8 mouse cellular contexts compared by ENCODE assay signal in the genomic region with DNA sequence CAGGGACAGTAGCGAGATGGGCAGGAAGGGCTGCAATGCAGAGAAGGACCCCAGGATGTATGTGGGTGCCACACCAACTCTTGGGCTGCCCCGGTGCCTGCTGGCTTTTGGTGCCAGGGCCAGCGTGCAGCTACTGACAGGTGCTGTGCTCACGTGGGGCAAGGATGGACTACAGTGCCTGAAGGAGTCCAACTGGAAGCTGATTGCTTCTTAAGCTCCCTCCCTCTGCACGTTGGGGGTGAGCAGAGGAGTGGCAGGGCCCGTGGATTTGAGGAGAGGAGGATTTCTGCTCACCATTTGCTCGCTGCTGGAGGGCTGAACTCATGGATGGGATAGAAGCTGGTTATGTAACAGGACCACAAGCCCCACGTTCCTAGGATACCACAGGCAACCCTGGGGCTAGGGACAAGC. TPM values are rescaled to one million over a fixed set of nuclear protein-coding genes. Genes with fewer than 3 reads are reported as not detected.
DNase-seq lines count a peak whose midpoint lies in the region; ATAC-seq and TF ChIP-seq lines count a peak whose summit lies in the region.

No protein-coding gene starts in this region.

- peaks cover 18% of the 10 kb centered on the region for H3K4me1 ChIP-seq in hindbrain, postnatal 0 days (ENCODE audit: insufficient read depth, low read length)
- peaks cover 51% of the 10 kb centered on the region for H3K4me1 ChIP-seq in liver, embryonic 12.5 days
- peaks cover 34% of the 10 kb centered on the region for H3K4me1 ChIP-seq in neural tube, embryonic 15.5 days

- peak overlapping the region; percentile 48 for H3K9ac ChIP-seq in hindbrain, postnatal 0 days (replicated peaks; ENCODE audit: low read length)
- H3K9ac ChIP-seq in liver, embryonic 12.5 days = peak overlapping the region; percentile 56
- peak overlapping the region; percentile 43 for H3K9ac ChIP-seq in neural tube, embryonic 15.5 days (replicated peaks)

- no peaks in the 10 kb centered on the region for H3K27me3 ChIP-seq in hindbrain, postnatal 0 days (ENCODE audit: insufficient read depth, low read length)
- no peaks in the 10 kb centered on the region for H3K27me3 ChIP-seq in liver, embryonic 12.5 days (replicated peaks)
- H3K27me3 ChIP-seq in neural tube, embryonic 15.5 days (replicated peaks) = no peaks in the 10 kb centered on the region

- 6% methylated on average over 8 of the region's 8 CpGs for WGBS in hindbrain, postnatal 0 days
- 36% methylated on average over 8 of the region's 8 CpGs for WGBS in liver, embryonic 12.5 days (ENCODE audit: insufficient replicate concordance)
- 15% methylated on average over 8 of the region's 8 CpGs for WGBS in neural tube, embryonic 15.5 days

- H3K27ac ChIP-seq in hindbrain, postnatal 0 days = peak overlapping the region; percentile 74
- peak overlapping the region; percentile 37; the same call in 1 of the 2 replicates for H3K27ac ChIP-seq in liver, embryonic 12.5 days
- peak overlapping the region; percentile 52 for H3K27ac ChIP-seq in neural tube, embryonic 15.5 days (replicated peaks)

- no peak for TF ChIP-seq CTCF in hindbrain, postnatal 0 days (IDR thresholded peaks at IDR 0.05; ENCODE audit: low read depth)

- H3K4me2 ChIP-seq in hindbrain, postnatal 0 days (ENCODE audit: low read depth, low read length) = peak overlapping the region; percentile 63
- peak overlapping the region; percentile 74 for H3K4me2 ChIP-seq in liver, embryonic 12.5 days
- H3K4me2 ChIP-seq in neural tube, embryonic 15.5 days = peak overlapping the region; percentile 69

- no peaks in the 10 kb centered on the region for H3K36me3 ChIP-seq in hindbrain, postnatal 0 days (ENCODE audit: insufficient read depth, low read length)
- no peaks in the 10 kb centered on the region for H3K36me3 ChIP-seq in liver, embryonic 12.5 days
- H3K36me3 ChIP-seq in neural tube, embryonic 15.5 days = 0 out of 2 replicates have a peak, but pooled peaks cover 3% of the 10 kb centered on the region

- DNase-seq in adrenal gland, postnatal 25 days = peak; percentile 26
- no peak for DNase-seq in adrenal gland, postnatal 4 days (ENCODE audit: low spot score in 2 of 2)
- peak; percentile 34 for DNase-seq in urinary bladder, postnatal 14 days (ENCODE audit: low spot score)
- no peak for DNase-seq in urinary bladder, postnatal 36 days (ENCODE audit: low spot score in 2 of 2)
- DNase-seq in hindbrain, postnatal 0 days (ENCODE audit: low spot score) = peak; percentile 61
- no peak for DNase-seq in adrenal gland, postnatal 10 days

- no peaks in the 10 kb centered on the region for H3K9me3 ChIP-seq in hindbrain, postnatal 0 days (ENCODE audit: low read length)
- no peaks in the 10 kb centered on the region for H3K9me3 ChIP-seq in liver, embryonic 12.5 days (replicated peaks)
- H3K9me3 ChIP-seq in neural tube, embryonic 15.5 days (replicated peaks) = no peaks in the 10 kb centered on the region

- peak; percentile 53 for ATAC-seq in hindbrain, postnatal 0 days
- ATAC-seq in liver, embryonic 12.5 days = peak; percentile 1; the same call in 1 of the 2 replicates
- peak; percentile 39 for ATAC-seq in neural tube, embryonic 15.5 days (ENCODE audit: low FRiP score)

- H3K4me3 ChIP-seq in hindbrain, postnatal 0 days (ENCODE audit: low read length) = peak overlapping the region; percentile 32
- peak overlapping the region; percentile 46 for H3K4me3 ChIP-seq in liver, embryonic 12.5 days
- peak overlapping the region; percentile 35 for H3K4me3 ChIP-seq in neural tube, embryonic 15.5 days (replicated peaks)

RNA-seq across cellular contexts. Expression of a gene that starts 0.7 kb away (rescaled TPM):
- total RNA-seq in adrenal gland, postnatal 25 days (2021) = 111 and 146 TPM in 2 replicates
- 10 to 100 TPM; 84.6 to 86.1 TPM for total RNA-seq in adrenal gland, postnatal 4 days (2021)
- total RNA-seq in hindbrain, postnatal 0 days (2014; rRNA removed) = 62.5 and 64.1 TPM in 2 replicates
- 27.8 and 30.4 TPM in 2 replicates for polyA plus RNA-seq in hindbrain, postnatal 0 days (2015; fragmentation: Nextera tagmentation; extraction: Ambion mirVana)
- 8.4 and 9.5 TPM in 2 replicates for polyA plus RNA-seq in liver, embryonic 12.5 days (2016; fragmentation: Nextera tagmentation; extraction: Ambion mirVana)
- 20.5 and 21.0 TPM in 2 replicates for polyA plus RNA-seq in neural tube, embryonic 15.5 days (2015; fragmentation: Nextera tagmentation; extraction: Ambion mirVana)
- total RNA-seq in adrenal gland, postnatal 10 days (2021) = 10 to 100 TPM; 68.4 to 74.1 TPM

RNA-seq across cellular contexts. Expression of a gene that starts 55.6 kb away (rescaled TPM):
- 72.3 and 86.1 TPM in 2 replicates for total RNA-seq in adrenal gland, postnatal 25 days (2021)
- total RNA-seq in adrenal gland, postnatal 4 days (2021) = 10 to 100 TPM; 66.2 to 67.2 TPM
- 12.9 and 13.9 TPM in 2 replicates for total RNA-seq in hindbrain, postnatal 0 days (2014; rRNA removed)
- 14.0 and 14.5 TPM in 2 replicates for polyA plus RNA-seq in hindbrain, postnatal 0 days (2015; fragmentation: Nextera tagmentation; extraction: Ambion mirVana)
- polyA plus RNA-seq in liver, embryonic 12.5 days (2016; fragmentation: Nextera tagmentation; extraction: Ambion mirVana) = 12.8 and 14.5 TPM in 2 replicates
- 14.7 and 16.1 TPM in 2 replicates for polyA plus RNA-seq in neural tube, embryonic 15.5 days (2015; fragmentation: Nextera tagmentation; extraction: Ambion mirVana)
- 100 to 1,000 TPM; 108 to 183 TPM for total RNA-seq in adrenal gland, postnatal 10 days (2021)

RNA-seq across cellular contexts. Expression of a gene that starts 57.6 kb away (rescaled TPM):
- 60.3 and 73.7 TPM in 2 replicates for total RNA-seq in adrenal gland, postnatal 25 days (2021)
- total RNA-seq in adrenal gland, postnatal 4 days (2021) = 10 to 100 TPM; 53.6 to 62.6 TPM
- total RNA-seq in hindbrain, postnatal 0 days (2014; rRNA removed) = 147 and 151 TPM in 2 replicates
- polyA plus RNA-seq in hindbrain, postnatal 0 days (2015; fragmentation: Nextera tagmentation; extraction: Ambion mirVana) = 124 and 128 TPM in 2 replicates
- 113 and 121 TPM in 2 replicates for polyA plus RNA-seq in liver, embryonic 12.5 days (2016; fragmentation: Nextera tagmentation; extraction: Ambion mirVana)
- 127 and 128 TPM in 2 replicates for polyA plus RNA-seq in neural tube, embryonic 15.5 days (2015; fragmentation: Nextera tagmentation; extraction: Ambion mirVana)
- 10 to 100 TPM; 48.5 to 49.2 TPM for total RNA-seq in adrenal gland, postnatal 10 days (2021)

RNA-seq across cellular contexts. Expression of a gene that starts 58.1 kb away (rescaled TPM):
- total RNA-seq in adrenal gland, postnatal 25 days (2021) = 70.0 and 84.2 TPM in 2 replicates
- total RNA-seq in adrenal gland, postnatal 4 days (2021) = 10 to 100 TPM; 94.6 to 98.5 TPM
- 136 and 148 TPM in 2 replicates for total RNA-seq in hindbrain, postnatal 0 days (2014; rRNA removed)
- 31.4 and 34.5 TPM in 2 replicates for polyA plus RNA-seq in hindbrain, postnatal 0 days (2015; fragmentation: Nextera tagmentation; extraction: Ambion mirVana)
- polyA plus RNA-seq in liver, embryonic 12.5 days (2016; fragmentation: Nextera tagmentation; extraction: Ambion mirVana) = 9.8 and 10.0 TPM in 2 replicates
- 41.7 and 41.9 TPM in 2 replicates for polyA plus RNA-seq in neural tube, embryonic 15.5 days (2015; fragmentation: Nextera tagmentation; extraction: Ambion mirVana)
- total RNA-seq in adrenal gland, postnatal 10 days (2021) = 10 to 100 TPM; 73.2 to 78.2 TPM

Comparison
In these comparisons a context has a peak if more than half of its experiments do, and no peak if none do; other contexts are left out.
1. DNase-seq: peak in adrenal gland, postnatal 25 days (single experiment), urinary bladder, postnatal 14 days (single experiment) and hindbrain, postnatal 0 days (single experiment); none in adrenal gland, postnatal 4 days (0 of 2), urinary bladder, postnatal 36 days (0 of 2) and adrenal gland, postnatal 10 days (single experiment).
2. ATAC-seq: peak in every context shown above with its lines; median percentile 53 in hindbrain, postnatal 0 days; 39 in neural tube, embryonic 15.5 days; 1 in liver, embryonic 12.5 days.
3. Peak in every context shown above with its lines, with median percentiles within 50 percentile points of each other: H3K27ac ChIP-seq, H3K4me2 ChIP-seq, H3K4me3 ChIP-seq and H3K9ac ChIP-seq.